Mouse (Mus musculus): ENCODE results near the gene Atxn10. TPM values are rescaled to one million over a fixed set of nuclear protein-coding genes. Genes with fewer than 3 reads are reported as not detected.
"Not testable (repeated sequence)": the region's sequence is repeated elsewhere in the genome, so short reads cannot be mapped to it uniquely, and the experiment has no call there.

Gene Atxn10
- polyA plus RNA-seq, 1 experiment from 2014 or later: 513 TPM

DNA sequence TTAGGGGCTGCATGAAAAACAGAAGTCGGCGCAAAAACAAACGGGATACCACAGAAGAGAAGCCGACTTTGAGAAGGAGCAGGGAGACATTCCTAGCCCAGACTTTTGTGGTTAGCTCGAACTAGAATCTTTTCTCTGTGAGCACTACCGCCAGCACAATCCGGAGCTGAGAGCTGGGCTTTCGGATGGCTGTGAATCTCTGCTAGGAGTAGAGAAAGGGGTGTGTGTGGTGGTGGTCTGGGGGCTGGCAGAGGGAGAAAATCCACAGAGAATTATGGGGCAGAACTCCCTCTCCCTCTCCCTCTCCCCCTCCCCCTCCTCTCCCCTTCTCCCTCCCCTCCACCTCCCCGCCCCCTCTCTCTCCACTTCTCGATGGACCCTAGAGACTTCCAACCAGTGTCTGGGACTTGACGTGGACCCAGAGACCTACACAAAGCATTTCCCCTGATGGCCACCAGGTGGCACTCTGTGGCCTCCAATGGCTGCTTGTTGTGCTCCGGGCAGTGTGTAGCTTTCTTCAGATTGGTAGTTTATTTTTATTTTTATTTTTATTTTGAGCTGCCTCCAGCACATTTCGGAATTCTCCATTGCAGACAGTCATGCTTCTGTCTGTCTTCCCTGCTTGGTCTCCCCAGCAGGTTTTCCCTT lies 20.5 kb upstream of the Atxn10 start:
- Histone ChIP-seq H3K4me3 (replicated peaks) (no peak overlapping the region), H3K27ac (no peak overlapping the region), H3K9me3 (no peaks in the 10 kb centered on the region), H3K9ac (replicated peaks) (no peak overlapping the region), H3K4me2 (replicated peaks) (no peak overlapping the region), H3K36me3 (no peaks in the 10 kb centered on the region), H3K27me3 (peaks cover 6% of the 10 kb centered on the region; the same call in 1 of the 2 replicates), H3K4me1 (replicated peaks) (peaks cover 24% of the 10 kb centered on the region)
- 39% methylated on average over 12 of the region's 13 CpGs for WGBS
- peak; percentile 86 for ATAC-seq

DNA sequence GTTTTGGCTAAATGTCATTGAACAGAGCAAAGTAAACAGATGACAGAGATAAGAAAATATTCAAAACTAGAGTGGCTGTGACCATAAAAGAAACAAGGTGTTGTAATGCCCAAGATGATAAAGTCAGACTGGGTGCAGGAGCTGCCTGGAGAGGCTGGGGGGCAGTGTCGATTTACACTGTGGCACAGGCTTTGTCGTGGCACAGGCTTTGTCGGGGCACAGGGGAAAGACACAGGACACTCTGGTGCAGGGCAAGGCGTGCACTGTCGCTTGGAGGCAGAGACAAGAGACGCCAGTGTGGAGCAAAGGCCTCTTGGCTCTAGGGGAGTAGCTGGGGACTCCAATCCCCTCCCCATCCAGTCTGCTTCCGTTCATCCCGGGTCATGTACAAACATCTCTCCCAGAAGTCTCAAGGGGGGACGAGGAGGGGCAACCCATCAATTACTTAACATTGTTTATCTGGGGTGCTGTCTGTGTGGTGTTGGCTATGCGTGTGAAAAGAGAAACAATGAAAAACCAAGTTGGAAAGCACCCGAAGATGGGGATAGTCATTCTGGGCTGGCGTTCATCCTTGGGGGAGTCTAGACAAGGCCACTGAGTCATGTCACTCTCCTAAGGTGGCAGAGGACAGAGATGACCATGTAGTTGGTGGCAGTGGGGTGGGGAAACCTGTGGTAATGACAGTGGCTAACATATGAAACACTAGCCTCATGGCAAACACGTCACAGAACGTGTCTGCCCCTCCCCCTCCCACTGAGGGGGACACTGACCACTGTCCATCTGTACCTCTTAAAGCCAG lies 19.5 kb upstream of the Atxn10 start:
- 57% methylated on average over 14 of the region's 14 CpGs for WGBS
- Histone ChIP-seq H3K9ac (replicated peaks) (no peak overlapping the region), H3K4me3 (replicated peaks) (no peak overlapping the region), H3K36me3 (no peaks in the 10 kb centered on the region), H3K9me3 (no peaks in the 10 kb centered on the region), H3K4me2 (replicated peaks) (no peak overlapping the region), H3K27ac (no peak overlapping the region), H3K4me1 (replicated peaks) (peaks cover 21% of the 10 kb centered on the region; the same call in 1 of the 2 replicates), H3K27me3 (peaks cover 6% of the 10 kb centered on the region; the same call in 1 of the 2 replicates)
- 0 out of 2 replicates have a peak, but pooled peaks have one; percentile 48 for ATAC-seq

DNA sequence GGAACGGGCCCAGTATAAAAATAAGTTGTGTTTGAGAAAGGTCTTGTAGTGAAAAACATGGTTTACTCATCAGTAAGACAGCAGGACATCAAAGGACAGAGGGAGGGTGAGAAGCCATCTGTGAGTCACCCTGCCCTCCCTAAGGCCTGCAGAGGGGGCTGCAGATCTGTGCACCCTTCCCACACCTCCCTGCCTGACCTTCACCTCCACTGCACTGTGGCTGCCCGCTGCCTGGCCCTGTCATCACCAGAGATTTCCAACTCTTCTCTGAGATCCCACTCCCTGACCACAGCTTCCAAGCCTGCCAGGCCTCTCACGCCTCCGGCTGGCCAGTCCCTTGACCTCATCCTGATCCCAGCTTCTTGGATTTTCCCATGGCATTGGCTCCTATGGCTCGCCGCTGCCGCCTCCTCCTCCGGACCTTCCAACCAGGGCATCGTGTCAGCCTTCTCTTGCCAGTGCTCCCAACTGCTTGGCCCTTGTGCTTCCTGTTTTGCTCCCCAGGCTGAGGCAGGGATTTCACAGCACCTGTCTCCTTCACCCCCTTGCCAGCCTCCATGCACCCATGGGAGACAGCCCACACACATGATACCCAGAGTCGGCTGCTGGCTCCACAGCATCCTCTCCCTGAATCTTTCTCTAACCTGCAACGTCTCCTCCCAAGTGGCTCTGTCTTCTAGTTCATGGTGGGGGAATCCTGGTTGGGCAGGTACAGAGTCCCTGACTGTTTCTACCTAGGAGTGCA lies 15.9 kb upstream of the Atxn10 start:
- H3K4me2 ChIP-seq (replicated peaks): no peak overlapping the region
- no peak overlapping the region for H3K4me3 ChIP-seq (replicated peaks)
- ATAC-seq: no peak
- H3K36me3 ChIP-seq: no peaks in the 10 kb centered on the region
- H3K9me3 ChIP-seq: no peaks in the 10 kb centered on the region
- no peak overlapping the region for H3K27ac ChIP-seq
- 88% methylated on average over 11 of the region's 11 CpGs for WGBS
- peaks cover 12% of the 10 kb centered on the region; the same call in 1 of the 2 replicates for H3K4me1 ChIP-seq (replicated peaks)
- H3K27me3 ChIP-seq: peaks cover 6% of the 10 kb centered on the region; the same call in 1 of the 2 replicates
- no peak overlapping the region for H3K9ac ChIP-seq (replicated peaks)

DNA sequence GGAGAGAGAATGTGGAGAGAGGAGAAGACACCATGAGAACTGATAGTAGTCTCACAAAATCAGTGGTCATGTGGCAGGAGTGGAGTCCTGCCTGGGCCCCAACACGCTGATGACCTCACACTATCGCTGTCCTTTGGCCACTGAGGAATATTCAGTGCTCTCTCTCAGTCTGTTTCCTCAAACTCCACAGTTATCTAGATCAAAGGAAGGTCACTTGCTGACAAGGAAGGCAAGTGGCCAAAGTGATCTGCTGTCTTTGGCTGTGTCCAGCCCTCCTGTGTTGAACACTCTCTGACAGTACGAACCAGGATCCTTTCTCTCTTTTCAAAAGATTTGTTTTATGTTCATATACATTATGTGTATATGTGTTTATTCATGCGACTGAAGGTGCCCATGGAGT lies 12.8 kb upstream of the Atxn10 start:
- 88% methylated on average over 4 of the region's 4 CpGs for WGBS
- Histone ChIP-seq H3K4me3 (replicated peaks) (no peak overlapping the region), H3K27ac (no peak overlapping the region), H3K4me2 (replicated peaks) (no peak overlapping the region), H3K36me3 (no peaks in the 10 kb centered on the region), H3K4me1 (replicated peaks) (no peaks in the 10 kb centered on the region), H3K9ac (replicated peaks) (no peak overlapping the region), H3K9me3 (no peaks in the 10 kb centered on the region), H3K27me3 (no peaks in the 10 kb centered on the region)
- no peak for ATAC-seq

DNA sequence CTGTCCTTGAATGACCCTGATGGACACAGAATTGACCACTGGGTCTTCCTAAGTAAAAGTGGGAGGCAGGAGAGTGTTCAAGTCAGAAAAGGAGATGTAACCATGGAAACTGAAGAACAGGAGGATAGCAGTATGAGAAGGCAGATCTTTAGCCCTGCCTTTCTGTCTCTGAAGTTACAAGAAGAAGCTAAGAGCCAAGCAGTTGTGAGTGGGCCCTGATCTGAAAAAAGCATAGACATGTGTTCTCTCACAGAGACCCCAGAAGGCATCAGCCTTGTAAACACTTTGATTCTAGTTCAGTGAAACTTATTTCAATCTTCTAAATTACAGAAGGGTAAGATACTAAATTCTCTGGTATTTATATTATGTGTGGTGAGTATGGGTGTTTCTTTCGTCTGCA lies 11.6 kb upstream of the Atxn10 start:
- WGBS: 97% methylated on average over 1 of the region's 1 CpGs
- Histone ChIP-seq H3K4me3 (replicated peaks) (no peak overlapping the region), H3K27ac (no peak overlapping the region), H3K4me2 (replicated peaks) (no peak overlapping the region), H3K36me3 (no peaks in the 10 kb centered on the region), H3K9ac (replicated peaks) (no peak overlapping the region), H3K9me3 (no peaks in the 10 kb centered on the region), H3K4me1 (replicated peaks) (no peaks in the 10 kb centered on the region), H3K27me3 (no peaks in the 10 kb centered on the region)
- no peak for ATAC-seq

DNA sequence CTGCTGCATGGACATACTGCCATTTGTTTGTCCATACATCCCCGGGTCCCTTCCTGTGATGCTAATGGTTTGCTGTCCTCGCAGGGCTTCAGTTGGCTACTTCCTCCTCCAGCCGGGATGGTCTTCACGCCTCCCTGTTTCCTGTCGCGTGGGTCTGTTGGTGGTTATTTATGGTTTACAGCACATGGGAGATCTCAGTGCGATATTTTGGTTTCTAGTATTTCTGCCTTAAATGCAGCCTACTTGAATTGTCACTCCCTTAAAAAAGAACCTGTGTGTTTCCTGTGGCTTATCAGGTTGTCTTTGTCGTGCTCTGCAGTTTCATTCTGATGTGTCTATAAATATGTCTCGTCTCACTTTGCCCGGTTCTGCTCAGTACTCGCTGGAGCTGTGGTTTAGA lies 8.2 kb upstream of the Atxn10 start:
- H3K9me3 ChIP-seq: no peaks in the 10 kb centered on the region
- H3K4me2 ChIP-seq (replicated peaks): no peak overlapping the region
- H3K4me1 ChIP-seq (replicated peaks): no peaks in the 10 kb centered on the region
- H3K27ac ChIP-seq: no peak overlapping the region
- no peak overlapping the region for H3K9ac ChIP-seq (replicated peaks)
- H3K36me3 ChIP-seq: no peaks in the 10 kb centered on the region
- no peaks in the 10 kb centered on the region for H3K27me3 ChIP-seq
- no peak for ATAC-seq
- 74% methylated on average over 11 of the region's 11 CpGs for WGBS
- no peak overlapping the region for H3K4me3 ChIP-seq (replicated peaks)

DNA sequence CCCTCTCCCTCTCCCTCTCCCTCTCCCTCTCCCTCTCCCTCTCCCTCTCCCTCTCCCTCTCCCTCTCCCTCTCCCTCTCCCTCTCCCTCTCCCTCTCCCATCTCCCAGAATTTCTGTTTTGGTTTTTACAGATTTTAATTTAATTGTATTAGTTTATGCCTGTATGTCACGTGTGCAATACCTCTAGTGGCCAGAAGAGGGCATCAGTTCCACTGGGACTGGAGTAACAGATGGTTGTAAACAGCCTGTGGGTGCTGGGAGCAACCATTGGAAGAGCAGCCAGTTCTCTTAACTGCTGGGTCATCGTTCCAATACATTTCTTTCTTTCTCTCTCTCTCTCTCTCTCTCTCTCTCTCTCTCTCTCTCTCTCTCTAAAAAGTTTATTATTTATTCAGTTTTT lies 7.6 kb upstream of the Atxn10 start:
- not testable (repeated sequence) for H3K4me2 ChIP-seq (replicated peaks); ATAC-seq; H3K9ac ChIP-seq (replicated peaks); H3K36me3 ChIP-seq; H3K27ac ChIP-seq; H3K4me1 ChIP-seq (replicated peaks); H3K27me3 ChIP-seq; H3K9me3 ChIP-seq; H3K4me3 ChIP-seq (replicated peaks)
- 71% methylated on average over 2 of the region's 2 CpGs for WGBS

DNA sequence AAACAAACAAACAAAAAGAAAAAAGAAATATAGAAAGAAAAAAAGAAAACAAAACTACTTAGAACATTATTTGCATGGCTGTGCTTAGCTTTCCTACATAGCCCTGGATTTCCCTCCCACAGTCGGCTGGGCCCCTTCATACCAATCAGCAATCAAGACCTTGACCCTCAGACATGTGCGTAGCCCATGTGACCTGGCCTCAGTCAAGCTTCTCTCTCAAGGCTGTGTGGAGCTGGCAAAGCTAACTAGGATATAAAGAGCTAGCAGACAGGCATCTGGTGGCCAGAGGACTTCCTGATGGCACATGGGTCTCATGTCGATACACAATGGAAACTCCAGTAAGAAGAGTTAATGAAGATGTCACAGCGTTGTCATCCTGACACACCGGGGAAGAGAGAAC lies 6.9 kb upstream of the Atxn10 start:
- Histone ChIP-seq H3K36me3 (no peaks in the 10 kb centered on the region), H3K9me3 (no peaks in the 10 kb centered on the region), H3K27me3 (no peaks in the 10 kb centered on the region), H3K4me1 (replicated peaks) (no peaks in the 10 kb centered on the region), H3K4me3 (replicated peaks) (no peak overlapping the region), H3K9ac (replicated peaks) (no peak overlapping the region), H3K27ac (no peak overlapping the region), H3K4me2 (replicated peaks) (no peak overlapping the region)
- ATAC-seq: no peak
- WGBS: 91% methylated on average over 5 of the region's 5 CpGs

DNA sequence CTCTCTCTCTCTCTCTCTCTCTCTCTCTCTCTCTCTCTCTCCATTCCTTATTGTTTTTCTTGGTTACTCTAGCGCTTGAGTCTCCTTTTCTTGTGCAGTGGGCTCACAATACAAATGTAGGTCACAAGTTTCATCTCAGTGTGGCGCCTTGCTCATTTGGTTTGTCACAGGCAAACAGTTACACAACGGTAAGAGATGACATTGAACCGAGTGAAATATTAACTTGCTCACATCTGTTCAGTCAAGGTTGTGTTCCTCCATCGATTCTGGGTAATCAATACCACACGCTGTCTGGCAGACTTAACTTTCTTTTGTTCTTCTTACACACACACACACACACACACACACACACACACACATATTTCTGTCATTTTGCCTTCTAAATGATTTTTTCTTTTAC lies 6.0 kb upstream of the Atxn10 start:
- Histone ChIP-seq H3K27ac (no peak overlapping the region), H3K4me1 (replicated peaks) (no peaks in the 10 kb centered on the region), H3K4me3 (replicated peaks) (no peak overlapping the region), H3K27me3 (no peaks in the 10 kb centered on the region), H3K9me3 (no peaks in the 10 kb centered on the region), H3K4me2 (replicated peaks) (no peak overlapping the region), H3K9ac (replicated peaks) (no peak overlapping the region), H3K36me3 (no peaks in the 10 kb centered on the region)
- 85% methylated on average over 6 of the region's 6 CpGs for WGBS
- no peak for ATAC-seq

DNA sequence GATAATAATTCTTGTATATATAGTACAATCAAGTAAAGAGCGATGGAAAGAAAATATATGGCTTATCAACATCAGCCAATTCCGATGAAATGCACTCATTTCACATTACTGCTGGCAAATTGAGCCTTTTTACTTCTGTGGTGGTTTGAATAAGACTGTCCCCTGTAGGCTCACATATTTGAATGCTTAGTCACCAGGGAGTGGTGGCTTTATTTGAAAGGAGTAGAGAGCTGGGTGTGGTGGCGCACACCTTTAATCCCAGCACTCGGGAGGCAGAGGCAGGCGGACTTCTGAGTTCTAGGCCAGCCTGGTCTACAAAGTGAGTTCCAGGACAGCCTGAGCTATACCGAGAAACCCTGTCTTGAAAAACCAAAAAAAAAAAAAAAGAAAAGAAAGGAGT lies 2.5 kb upstream of the Atxn10 start:
- not testable (repeated sequence) for H3K9me3 ChIP-seq; H3K4me3 ChIP-seq (replicated peaks); H3K27me3 ChIP-seq; ATAC-seq; H3K27ac ChIP-seq; H3K4me2 ChIP-seq (replicated peaks); H3K36me3 ChIP-seq; H3K9ac ChIP-seq (replicated peaks)
- 90% methylated on average over 6 of the region's 6 CpGs for WGBS
- peaks cover 23% of the 10 kb centered on the region for H3K4me1 ChIP-seq (replicated peaks)

DNA sequence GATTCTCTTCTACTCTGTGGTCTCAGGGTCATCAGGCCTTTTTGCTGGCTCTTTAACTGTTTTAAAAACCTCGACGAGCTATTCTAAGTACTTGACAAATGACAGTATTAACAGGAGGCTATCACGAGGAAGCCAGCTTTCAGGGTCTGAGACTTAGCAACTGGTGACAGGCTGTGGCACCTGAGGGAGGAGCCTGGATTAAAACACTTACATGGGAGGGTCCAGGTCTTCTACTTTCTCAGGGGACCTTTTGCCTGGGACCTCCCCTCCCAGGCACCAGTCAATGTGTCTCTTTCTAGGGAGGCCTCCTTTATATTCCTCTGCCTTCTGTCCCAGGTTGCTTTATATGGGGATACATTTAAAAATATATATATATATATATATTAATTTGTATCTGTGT lies 1.8 kb upstream of the Atxn10 start:
- Histone ChIP-seq H3K27ac (no peak overlapping the region), H3K9me3 (no peaks in the 10 kb centered on the region), H3K36me3 (no peaks in the 10 kb centered on the region), H3K27me3 (no peaks in the 10 kb centered on the region), H3K9ac (replicated peaks) (no peak overlapping the region), H3K4me3 (replicated peaks) (no peak overlapping the region), H3K4me1 (replicated peaks) (peaks cover 30% of the 10 kb centered on the region), H3K4me2 (replicated peaks) (no peak overlapping the region)
- WGBS: 79% methylated on average over 3 of the region's 3 CpGs
- no peak for ATAC-seq

DNA sequence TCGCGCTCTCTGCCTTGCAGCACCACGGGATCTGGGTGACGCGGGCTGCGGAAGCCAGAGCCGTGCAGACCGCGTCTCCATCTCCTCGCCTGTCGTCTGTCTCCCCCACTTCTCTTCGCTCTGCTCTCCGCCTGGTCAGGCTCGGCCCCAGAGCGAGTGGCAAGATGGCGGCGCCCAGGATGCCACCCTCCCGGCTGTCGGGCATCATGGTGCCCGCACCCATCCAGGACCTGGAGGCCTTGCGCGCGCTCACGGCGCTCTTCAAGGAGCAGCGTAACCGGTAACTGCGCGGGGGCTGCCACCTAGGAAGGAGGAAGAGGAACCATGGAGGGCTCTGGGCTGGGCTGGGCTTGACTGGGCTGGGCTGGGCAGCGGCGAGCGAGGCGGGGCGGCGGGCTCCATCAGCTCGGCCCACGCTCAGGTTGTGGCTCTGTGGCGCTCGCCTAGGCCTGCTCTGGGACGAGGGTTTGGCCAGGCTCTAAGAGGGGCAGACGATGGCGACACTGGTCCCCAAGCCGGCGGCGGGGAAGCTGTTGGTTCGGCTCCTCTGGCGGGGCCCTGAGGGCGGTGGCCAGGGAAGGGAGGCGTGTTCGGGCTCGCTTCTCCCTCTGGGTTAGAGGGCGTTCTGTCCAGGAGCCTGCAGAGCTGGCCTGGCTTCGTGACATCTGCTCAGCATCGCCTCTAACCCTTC lies 401 bp downstream of the Atxn10 start:
- peak overlapping the region; percentile 96 for H3K27ac ChIP-seq
- peak overlapping the region; percentile 96 for H3K4me3 ChIP-seq (replicated peaks)
- peak; percentile 97 for ATAC-seq
- H3K4me2 ChIP-seq (replicated peaks): peak overlapping the region; percentile 79
- peaks cover 31% of the 10 kb centered on the region for H3K4me1 ChIP-seq (replicated peaks)
- H3K9me3 ChIP-seq: no peaks in the 10 kb centered on the region
- H3K27me3 ChIP-seq: no peaks in the 10 kb centered on the region
- H3K36me3 ChIP-seq: no peaks in the 10 kb centered on the region
- H3K9ac ChIP-seq (replicated peaks): peak overlapping the region; percentile 96
- WGBS: under 1% methylated on average over 51 of the region's 54 CpGs
